In genomic region chr2:18038141-18038752, GRCm38 (mm10) we compare ENCODE assay signal across 15 mouse cellular contexts. TPM values are rescaled to one million over a fixed set of nuclear protein-coding genes. Genes with fewer than 3 reads are reported as not detected.
A peak's percentile ranks its signal among the peaks of the same experiment; 100 is the strongest.
DNase-seq lines count a peak whose midpoint lies in the region; ATAC-seq lines count a peak whose summit lies in the region.
"Had no signal": no experiment of that assay in that cellular context is flagged by ENCODE, and none has a peak within 500 bp of the region (broad histone marks: within the 10 kb centered on the region; RNA-seq: fewer than 3 reads in every experiment).

No protein-coding gene starts in this region.

- H3K27ac ChIP-seq in kidney, embryonic 16.5 days (ENCODE audit: low read length), result no peak overlapping the region; the same call in 1 of the 2 replicates
- H3K27ac ChIP-seq in embryonic facial prominence, embryonic 11.5 days (replicated peaks; ENCODE audit: low read depth, low read length), result no peak overlapping the region
- H3K27ac ChIP-seq: heart, adult 2 months; kidney, postnatal 0 days; limb, embryonic 13.5 days had no signal

- no peaks in the 10 kb centered on the region for H3K9me3 ChIP-seq in kidney, embryonic 16.5 days (ENCODE audit: low read length)
- H3K9me3 ChIP-seq in embryonic facial prominence, embryonic 11.5 days (replicated peaks; ENCODE audit: control insufficient read depth, low read length), result no peaks in the 10 kb centered on the region
- H3K9me3 ChIP-seq: limb, embryonic 13.5 days had no signal

- DNase-seq in embryo, embryonic 11 days, result peak; percentile 20
- DNase-seq in embryo, embryonic 9.5 days (ENCODE audit: extremely low spot score), result no peak
- peak; percentile 53 to 75 for DNase-seq in kidney, adult 8-10 months
- DNase-seq in embryonic facial prominence, embryonic 11.5 days (ENCODE audit: low spot score), result peak; percentile 6
- DNase-seq in kidney, adult 9 months, result peak; percentile 89
- DNase-seq in spleen, adult 18-20 months, result no peak
- DNase-seq: cerebellum, adult 11 months; heart, adult 2 months; heart, postnatal 14 days; liver, postnatal 0 days had no signal

- no peak for ATAC-seq in kidney, embryonic 16.5 days (ENCODE audit: low FRiP score, low TSS enrichment)
- ATAC-seq in embryonic facial prominence, embryonic 11.5 days (replicated peaks; ENCODE audit: insufficient number of reproducible peaks, low FRiP score, low TSS enrichment, low read depth), result no peak
- ATAC-seq in activated CD4-positive, CD25-positive, alpha-beta regulatory T cell, adult 4 months, result no peak
- ATAC-seq: liver, postnatal 0 days had no signal

- H3K4me3 ChIP-seq in kidney, embryonic 16.5 days (ENCODE audit: low read length), result no peak overlapping the region
- H3K4me3 ChIP-seq in embryonic facial prominence, embryonic 11.5 days (ENCODE audit: low read depth, low read length), result no peak overlapping the region
- H3K4me3 ChIP-seq: erythroblast, embryonic 14.5 days; heart, adult 2 months had no signal

- H3K9ac ChIP-seq in kidney, embryonic 16.5 days (replicated peaks; ENCODE audit: low read length), result no peak overlapping the region
- H3K9ac ChIP-seq in embryonic facial prominence, embryonic 11.5 days (replicated peaks; ENCODE audit: low read length), result no peak overlapping the region; the same call in 1 of the 2 replicates
- H3K9ac ChIP-seq: liver, postnatal 0 days had no signal

- WGBS in kidney, embryonic 16.5 days, result 43% methylated on average over 3 of the region's 3 CpGs
- 36% methylated on average over 3 of the region's 3 CpGs for WGBS in embryonic facial prominence, embryonic 11.5 days

- no peaks in the 10 kb centered on the region for H3K36me3 ChIP-seq in kidney, embryonic 16.5 days (ENCODE audit: insufficient read depth, low read length)
- no peaks in the 10 kb centered on the region for H3K36me3 ChIP-seq in embryonic facial prominence, embryonic 11.5 days (replicated peaks; ENCODE audit: control insufficient read depth, insufficient read depth, low read depth, low read length)

- no peaks in the 10 kb centered on the region for H3K27me3 ChIP-seq in kidney, embryonic 16.5 days (ENCODE audit: insufficient read depth, low read length)
- no peaks in the 10 kb centered on the region for H3K27me3 ChIP-seq in embryonic facial prominence, embryonic 11.5 days (ENCODE audit: control insufficient read depth, insufficient read depth, low read length)
- H3K27me3 ChIP-seq: limb, embryonic 13.5 days had no signal

- no peak overlapping the region for H3K4me2 ChIP-seq in kidney, embryonic 16.5 days (replicated peaks; ENCODE audit: low read depth, low read length)
- H3K4me2 ChIP-seq in embryonic facial prominence, embryonic 11.5 days (ENCODE audit: low read depth, low read length), result no peak overlapping the region

- peaks cover 66% of the 10 kb centered on the region for H3K4me1 ChIP-seq in kidney, embryonic 16.5 days (ENCODE audit: insufficient read depth, low read length)
- peaks cover 13% of the 10 kb centered on the region for H3K4me1 ChIP-seq in embryonic facial prominence, embryonic 11.5 days (ENCODE audit: control insufficient read depth, insufficient read depth, low read length)

RNA-seq across cellular contexts. Expression of gene A930004D18Rik, which starts 0.7 kb away (rescaled TPM):
- 14.1 and 16.2 TPM in 2 replicates for polyA plus RNA-seq in kidney, embryonic 16.5 days (2015; fragmentation: Nextera tagmentation; extraction: Ambion mirVana)
- 6.6 and 9.2 TPM in 2 replicates for polyA plus RNA-seq in embryonic facial prominence, embryonic 11.5 days (2014; fragmentation: Nextera tagmentation; extraction: Ambion mirVana)
- polyA plus RNA-seq in activated CD4-positive, CD25-positive, alpha-beta regulatory T cell, adult 4 months (2017; shearing (Covaris generic)), result 1 to 10 TPM; 2.3 to 2.9 TPM
- polyA plus RNA-seq: erythroblast, embryonic 14.5 days had no signal

RNA-seq across cellular contexts. Expression of gene Skida1, which starts 10.6 kb away (rescaled TPM):
- polyA plus RNA-seq in kidney, embryonic 16.5 days (2015; fragmentation: Nextera tagmentation; extraction: Ambion mirVana), result 8.8 and 9.2 TPM in 2 replicates
- 15.5 and 16.9 TPM in 2 replicates for polyA plus RNA-seq in embryonic facial prominence, embryonic 11.5 days (2014; fragmentation: Nextera tagmentation; extraction: Ambion mirVana)
- polyA plus RNA-seq in activated CD4-positive, CD25-positive, alpha-beta regulatory T cell, adult 4 months (2017; shearing (Covaris generic)), result under 1 TPM; 0.25 to 0.48 TPM
- polyA plus RNA-seq: erythroblast, embryonic 14.5 days had no signal

RNA-seq across cellular contexts. Expression of gene Mllt10, which starts 16.8 kb away (rescaled TPM):
- 63.4 and 73.6 TPM in 2 replicates for polyA plus RNA-seq in kidney, embryonic 16.5 days (2015; fragmentation: Nextera tagmentation; extraction: Ambion mirVana)
- 40.8 and 44.3 TPM in 2 replicates for polyA plus RNA-seq in embryonic facial prominence, embryonic 11.5 days (2014; fragmentation: Nextera tagmentation; extraction: Ambion mirVana)
- polyA plus RNA-seq in activated CD4-positive, CD25-positive, alpha-beta regulatory T cell, adult 4 months (2017; shearing (Covaris generic)), result 10 to 100 TPM; 34.0 to 36.9 TPM

RNA-seq across cellular contexts. Expression of gene H2al2a, which starts 41.5 kb away (rescaled TPM):
- polyA plus RNA-seq in kidney, embryonic 16.5 days (2015; fragmentation: Nextera tagmentation; extraction: Ambion mirVana), result not detected in 2 replicates
- not detected in 2 replicates for polyA plus RNA-seq in embryonic facial prominence, embryonic 11.5 days (2014; fragmentation: Nextera tagmentation; extraction: Ambion mirVana)
- polyA plus RNA-seq in activated CD4-positive, CD25-positive, alpha-beta regulatory T cell, adult 4 months (2017; shearing (Covaris generic)), result not detected
- polyA plus RNA-seq: erythroblast, embryonic 14.5 days; kidney, postnatal 0 days; limb, embryonic 13.5 days; liver, postnatal 0 days had no signal

Comparison
In these comparisons a context has a peak if more than half of its experiments do, and no peak if none do; other contexts are left out.
1. DNase-seq: peak in embryo, embryonic 11 days (single experiment), kidney, adult 8-10 months (2 of 2), embryonic facial prominence, embryonic 11.5 days (single experiment) and kidney, adult 9 months (single experiment); none in embryo, embryonic 9.5 days (single experiment) and spleen, adult 18-20 months (0 of 2).